Mouse (Mus musculus): ENCODE measurements around the gene Jmjd8. TPM values are rescaled to one million over a fixed set of nuclear protein-coding genes. Genes with fewer than 3 reads are reported as not detected.

Gene Jmjd8
- polyA plus RNA-seq, 1 experiment, result 47.3 TPM

- H3K4me3 ChIP-seq (ENCODE audit: low read depth, low read length), result peak within 1 kb of the TSS; percentile 59
- WGBS, result under 1% methylated on average over 94 of the region's 100 CpGs
- TF ChIP-seq CTCF (IDR thresholded peaks at IDR 0.05; ENCODE audit: extremely low read depth, insufficient read length, insufficient replicate concordance, low read depth, low read length) (no peak), POLR2A (IDR thresholded peaks at IDR 0.05; ENCODE audit: low read depth, low read length) (no peak)
Observed at GRCm38 (mm10) chr17:25808789-25809605, 19.7 kb upstream of the Jmjd8 start, which contains the start of gene Fbxl16. Fbxl16 (plus strand) TSS chr17:25809085.

GRCm38 (mm10) chr17:25809606-25810340, 18.9 kb upstream of the Jmjd8 start:
- Histone ChIP-seq H3K4me1 (ENCODE audit: control insufficient read depth, insufficient read depth, insufficient read length, low read length) (peaks cover 3% of the 10 kb centered on the region), H3K36me3 (ENCODE audit: control insufficient read depth, insufficient read depth, low read length) (no peaks in the 10 kb centered on the region), H3K4me3 (ENCODE audit: low read depth, low read length) (peak overlapping the region; percentile 59), H3K27me3 (ENCODE audit: control insufficient read depth, insufficient read depth, low read length) (peaks cover 16% of the 10 kb centered on the region), H3K27ac (ENCODE audit: insufficient read depth, low read depth, low read length) (no peak overlapping the region)
- WGBS, result 11% methylated on average over 25 of the region's 25 CpGs
- no peak for TF ChIP-seq CTCF (IDR thresholded peaks at IDR 0.05; ENCODE audit: extremely low read depth, insufficient read length, insufficient replicate concordance, low read depth, low read length)
- TF ChIP-seq POLR2A (IDR thresholded peaks at IDR 0.05; ENCODE audit: low read depth, low read length), result no peak

More at GRCm38 (mm10) chr17:25808789-25809605, 19.7 kb upstream of the Jmjd8 start, which contains the start of gene Fbxl16:
- Histone ChIP-seq H3K4me1 (ENCODE audit: control insufficient read depth, insufficient read depth, insufficient read length, low read length) (peaks cover 3% of the 10 kb centered on the region), H3K27me3 (ENCODE audit: control insufficient read depth, insufficient read depth, low read length) (peaks cover 18% of the 10 kb centered on the region), H3K36me3 (ENCODE audit: control insufficient read depth, insufficient read depth, low read length) (no peaks in the 10 kb centered on the region), H3K27ac (ENCODE audit: insufficient read depth, low read depth, low read length) (no peak within 1 kb of the TSS)

GRCm38 (mm10) chr17:25810890-25811289, 17.8 kb upstream of the Jmjd8 start:
- H3K36me3 ChIP-seq (ENCODE audit: control insufficient read depth, insufficient read depth, low read length), result no peaks in the 10 kb centered on the region
- WGBS, result 64% methylated on average over 4 of the region's 4 CpGs

DNA sequence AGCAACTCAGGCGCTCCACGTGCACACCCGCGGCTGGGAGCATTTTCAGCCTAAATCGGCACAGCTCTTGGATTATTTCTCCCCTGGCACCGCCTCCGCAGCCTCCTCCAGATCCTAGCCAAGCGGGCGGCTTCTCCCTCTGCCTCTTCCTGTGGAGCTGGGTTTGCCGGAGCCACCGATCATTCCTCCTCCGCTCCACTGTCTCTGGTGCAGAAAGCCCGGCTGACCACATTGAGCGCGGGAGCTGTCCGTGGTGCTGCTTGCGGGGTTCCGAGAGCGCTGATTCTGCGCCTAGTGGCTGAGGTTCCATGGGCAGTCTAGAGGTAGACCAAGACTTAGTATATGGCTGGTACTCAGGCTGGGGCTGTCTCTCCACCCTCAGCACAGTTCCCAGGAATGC, 15.2 kb upstream of the Jmjd8 start:
- TF ChIP-seq POLR2A (IDR thresholded peaks at IDR 0.05; ENCODE audit: low read depth, low read length) (no peak), CTCF (IDR thresholded peaks at IDR 0.05; ENCODE audit: extremely low read depth, insufficient read length, insufficient replicate concordance, low read depth, low read length) (peak; percentile 45; the same call in 1 of the 2 replicates)
- H3K27me3 ChIP-seq (ENCODE audit: control insufficient read depth, insufficient read depth, low read length), result peaks cover 15% of the 10 kb centered on the region
- no peak overlapping the region for H3K27ac ChIP-seq (ENCODE audit: insufficient read depth, low read depth, low read length)
- no peak overlapping the region for H3K4me3 ChIP-seq (ENCODE audit: low read depth, low read length)
- H3K4me1 ChIP-seq (ENCODE audit: control insufficient read depth, insufficient read depth, insufficient read length, low read length), result peaks cover 3% of the 10 kb centered on the region
- no peaks in the 10 kb centered on the region for H3K36me3 ChIP-seq (ENCODE audit: control insufficient read depth, insufficient read depth, low read length)
- WGBS, result 2% methylated on average over 20 of the region's 20 CpGs

More at GRCm38 (mm10) chr17:25810890-25811289, 17.8 kb upstream of the Jmjd8 start:
- Histone ChIP-seq H3K4me3 (ENCODE audit: low read depth, low read length) (no peak overlapping the region), H3K4me1 (ENCODE audit: control insufficient read depth, insufficient read depth, insufficient read length, low read length) (peaks cover 3% of the 10 kb centered on the region), H3K27ac (ENCODE audit: insufficient read depth, low read depth, low read length) (no peak overlapping the region), H3K27me3 (ENCODE audit: control insufficient read depth, insufficient read depth, low read length) (peaks cover 16% of the 10 kb centered on the region)
- TF ChIP-seq POLR2A (IDR thresholded peaks at IDR 0.05; ENCODE audit: low read depth, low read length), result no peak
- TF ChIP-seq CTCF (IDR thresholded peaks at IDR 0.05; ENCODE audit: extremely low read depth, insufficient read length, insufficient replicate concordance, low read depth, low read length), result no peak

GRCm38 (mm10) chr17:25817662-25818061, 11.0 kb upstream of the Jmjd8 start:
- peaks cover 7% of the 10 kb centered on the region for H3K4me1 ChIP-seq (ENCODE audit: control insufficient read depth, insufficient read depth, insufficient read length, low read length)
- no peak overlapping the region for H3K4me3 ChIP-seq (ENCODE audit: low read depth, low read length)
- no peak overlapping the region for H3K27ac ChIP-seq (ENCODE audit: insufficient read depth, low read depth, low read length)
- WGBS, result 81% methylated on average over 11 of the region's 11 CpGs
- no peaks in the 10 kb centered on the region for H3K36me3 ChIP-seq (ENCODE audit: control insufficient read depth, insufficient read depth, low read length)
- no peak for TF ChIP-seq POLR2A (IDR thresholded peaks at IDR 0.05; ENCODE audit: low read depth, low read length)
- H3K27me3 ChIP-seq (ENCODE audit: control insufficient read depth, insufficient read depth, low read length), result peaks cover 14% of the 10 kb centered on the region; the same call in 1 of the 2 replicates

DNA sequence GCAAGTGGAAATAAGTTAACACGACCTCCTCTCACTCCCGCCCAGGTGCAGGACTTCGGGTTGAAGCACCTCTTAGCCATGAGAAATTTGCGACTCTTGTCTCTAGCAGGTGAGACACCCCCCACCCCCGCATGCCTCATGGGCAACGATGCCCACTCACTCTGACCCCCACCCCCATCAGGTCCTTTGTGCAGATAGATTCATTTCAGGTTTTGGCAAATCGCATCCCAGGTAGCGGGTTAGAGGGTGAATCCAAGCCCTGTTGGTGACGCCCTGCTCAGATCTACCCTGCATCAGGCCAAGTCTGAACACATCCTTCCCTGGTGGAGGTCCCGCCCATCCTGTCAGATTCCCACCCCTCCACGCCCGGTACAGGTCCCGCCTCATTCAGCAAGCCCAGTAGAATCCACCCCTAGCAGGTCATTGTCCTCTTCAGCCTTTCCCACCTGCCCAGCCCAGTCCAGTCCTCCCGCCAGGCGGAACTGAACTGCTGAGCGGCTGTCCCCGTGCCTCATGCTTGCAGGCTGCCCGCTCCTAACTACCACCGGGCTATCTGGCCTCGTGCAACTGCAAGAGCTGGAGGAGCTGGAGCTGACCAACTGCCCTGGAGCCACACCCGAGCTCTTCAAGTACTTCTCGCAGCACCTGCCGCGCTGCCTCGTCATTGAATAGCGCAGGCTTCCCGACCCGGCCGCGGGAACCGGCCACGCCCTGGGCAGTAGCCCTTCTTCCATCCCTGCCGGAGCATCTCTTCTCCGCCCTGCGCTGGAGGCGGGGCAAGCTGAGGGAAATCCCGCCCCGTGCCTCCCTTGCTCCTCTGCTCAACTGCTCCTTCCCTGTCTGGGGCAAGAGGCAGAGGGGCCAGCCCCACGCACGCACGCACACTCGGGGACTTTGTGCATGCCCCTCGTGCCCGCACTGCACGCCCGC, 9.6 kb upstream of the Jmjd8 start:
- H3K27ac ChIP-seq (ENCODE audit: insufficient read depth, low read depth, low read length), result no peak overlapping the region
- peaks cover 14% of the 10 kb centered on the region; the same call in 1 of the 2 replicates for H3K27me3 ChIP-seq (ENCODE audit: control insufficient read depth, insufficient read depth, low read length)
- H3K4me3 ChIP-seq (ENCODE audit: low read depth, low read length), result peak overlapping the region; percentile 36
- H3K36me3 ChIP-seq (ENCODE audit: control insufficient read depth, insufficient read depth, low read length), result no peaks in the 10 kb centered on the region
- H3K4me1 ChIP-seq (ENCODE audit: control insufficient read depth, insufficient read depth, insufficient read length, low read length), result peaks cover 9% of the 10 kb centered on the region
- WGBS, result 7% methylated on average over 46 of the region's 46 CpGs
- no peak for TF ChIP-seq CTCF (IDR thresholded peaks at IDR 0.05; ENCODE audit: extremely low read depth, insufficient read length, insufficient replicate concordance, low read depth, low read length)
- TF ChIP-seq POLR2A (IDR thresholded peaks at IDR 0.05; ENCODE audit: low read depth, low read length), result no peak

Data from small intestine, adult 2 months (tissue).